Mouse (Mus musculus): ENCODE results near the gene Acadvl. TPM values are rescaled to one million over a fixed set of nuclear protein-coding genes. Genes with fewer than 3 reads are reported as not detected.

Gene Acadvl
- 178 and 197 TPM in 2 replicates for polyA plus RNA-seq (2015; fragmentation: Nextera tagmentation; extraction: Ambion mirVana)

GRCm38 (mm10) chr11:70014880-70015558, at the start of gene Acadvl:
Gene Acadvl, minus strand, starts transcription at chr11:70015411.
- Histone ChIP-seq H3K36me3 (ENCODE audit: insufficient read depth, low read length) (peaks cover 30% of the 10 kb centered on the region), H3K27me3 (ENCODE audit: insufficient read depth, low read length) (no peaks in the 10 kb centered on the region), H3K4me2 (ENCODE audit: low read length) (peak within 1 kb of the TSS; percentile 91), H3K4me3 (replicated peaks; ENCODE audit: low read depth, low read length) (peak within 1 kb of the TSS; percentile 58), H3K9ac (ENCODE audit: low read depth, low read length) (peak within 1 kb of the TSS; percentile 80), H3K9me3 (replicated peaks; ENCODE audit: low read length) (no peaks in the 10 kb centered on the region), H3K4me1 (replicated peaks; ENCODE audit: insufficient read depth, low read length) (peaks cover 25% of the 10 kb centered on the region), H3K27ac (peak within 1 kb of the TSS; percentile 85)
- ATAC-seq (replicated peaks; ENCODE audit: low FRiP score, low read depth) (peak; percentile 82), DNase-seq (ENCODE audit: low spot score) (peak; percentile 91)
- 0% methylated on average over 35 of the region's 35 CpGs for WGBS
- TF ChIP-seq CTCF (IDR thresholded peaks at IDR 0.05; ENCODE audit: low read depth): peak; percentile 60

GRCm38 (mm10) chr11:70063053-70063452, 47.8 kb upstream of the Acadvl start:
- no peak for DNase-seq (ENCODE audit: low spot score)
- no peak for TF ChIP-seq CTCF (IDR thresholded peaks at IDR 0.05; ENCODE audit: low read depth)
- Histone ChIP-seq H3K27me3 (ENCODE audit: insufficient read depth, low read length) (no peaks in the 10 kb centered on the region), H3K36me3 (ENCODE audit: insufficient read depth, low read length) (no peaks in the 10 kb centered on the region), H3K4me3 (replicated peaks; ENCODE audit: low read depth, low read length) (no peak overlapping the region), H3K27ac (no peak overlapping the region), H3K4me2 (ENCODE audit: low read length) (no peak overlapping the region), H3K9me3 (replicated peaks; ENCODE audit: low read length) (no peaks in the 10 kb centered on the region), H3K4me1 (replicated peaks; ENCODE audit: insufficient read depth, low read length) (no peaks in the 10 kb centered on the region), H3K9ac (ENCODE audit: low read depth, low read length) (no peak overlapping the region)
- 78% methylated on average over 3 of the region's 3 CpGs for WGBS
- ATAC-seq (replicated peaks; ENCODE audit: low FRiP score, low read depth): no peak

GRCm38 (mm10) chr11:70059930-70060329, 44.7 kb upstream of the Acadvl start:
- H3K4me2 ChIP-seq (ENCODE audit: low read length): no peak overlapping the region
- no peak for ATAC-seq (replicated peaks; ENCODE audit: low FRiP score, low read depth)
- H3K27me3 ChIP-seq (ENCODE audit: insufficient read depth, low read length): no peaks in the 10 kb centered on the region
- no peaks in the 10 kb centered on the region for H3K4me1 ChIP-seq (replicated peaks; ENCODE audit: insufficient read depth, low read length)
- H3K36me3 ChIP-seq (ENCODE audit: insufficient read depth, low read length): no peaks in the 10 kb centered on the region
- H3K27ac ChIP-seq: no peak overlapping the region
- H3K9ac ChIP-seq (ENCODE audit: low read depth, low read length): no peak overlapping the region
- DNase-seq (ENCODE audit: low spot score): no peak
- no peaks in the 10 kb centered on the region for H3K9me3 ChIP-seq (replicated peaks; ENCODE audit: low read length)
- H3K4me3 ChIP-seq (replicated peaks; ENCODE audit: low read depth, low read length): no peak overlapping the region
- no peak for TF ChIP-seq CTCF (IDR thresholded peaks at IDR 0.05; ENCODE audit: low read depth)
- WGBS: 42% methylated on average over 6 of the region's 6 CpGs

GRCm38 (mm10) chr11:70057805-70058204, 42.6 kb upstream of the Acadvl start:
- Histone ChIP-seq H3K4me1 (replicated peaks; ENCODE audit: insufficient read depth, low read length) (no peaks in the 10 kb centered on the region), H3K9ac (ENCODE audit: low read depth, low read length) (no peak overlapping the region), H3K27me3 (ENCODE audit: insufficient read depth, low read length) (no peaks in the 10 kb centered on the region), H3K4me2 (ENCODE audit: low read length) (no peak overlapping the region), H3K36me3 (ENCODE audit: insufficient read depth, low read length) (no peaks in the 10 kb centered on the region), H3K9me3 (replicated peaks; ENCODE audit: low read length) (no peaks in the 10 kb centered on the region), H3K27ac (no peak overlapping the region), H3K4me3 (replicated peaks; ENCODE audit: low read depth, low read length) (no peak overlapping the region)
- no peak for ATAC-seq (replicated peaks; ENCODE audit: low FRiP score, low read depth)
- no peak for DNase-seq (ENCODE audit: low spot score)
- 56% methylated on average over 9 of the region's 9 CpGs for WGBS
- no peak for TF ChIP-seq CTCF (IDR thresholded peaks at IDR 0.05; ENCODE audit: low read depth)

- H3K27me3 ChIP-seq (ENCODE audit: insufficient read depth, low read length): no peaks in the 10 kb centered on the region
- H3K9ac ChIP-seq (ENCODE audit: low read depth, low read length): no peak overlapping the region
- ATAC-seq (replicated peaks; ENCODE audit: low FRiP score, low read depth) (no peak; the same call in 1 of the 2 replicates), DNase-seq (ENCODE audit: low spot score) (peak; percentile 76)
- no peak overlapping the region for H3K27ac ChIP-seq
- no peak overlapping the region for H3K4me3 ChIP-seq (replicated peaks; ENCODE audit: low read depth, low read length)
- 20% methylated on average over 17 of the region's 18 CpGs for WGBS
- peak; percentile 94 for TF ChIP-seq CTCF (IDR thresholded peaks at IDR 0.05; ENCODE audit: low read depth)
- H3K36me3 ChIP-seq (ENCODE audit: insufficient read depth, low read length): no peaks in the 10 kb centered on the region
- no peaks in the 10 kb centered on the region for H3K4me1 ChIP-seq (replicated peaks; ENCODE audit: insufficient read depth, low read length)
- no peaks in the 10 kb centered on the region for H3K9me3 ChIP-seq (replicated peaks; ENCODE audit: low read length)
- H3K4me2 ChIP-seq (ENCODE audit: low read length): peak overlapping the region; percentile 15; the same call in 1 of the 2 replicates
Measured at GRCm38 (mm10) chr11:70055618-70056214, 40.5 kb upstream of the Acadvl start.

- TF ChIP-seq CTCF (IDR thresholded peaks at IDR 0.05; ENCODE audit: low read depth): no peak
- H3K4me3 ChIP-seq (replicated peaks; ENCODE audit: low read depth, low read length): no peak within 1 kb of the TSS
- no peak within 1 kb of the TSS for H3K4me2 ChIP-seq (ENCODE audit: low read length)
- H3K4me1 ChIP-seq (replicated peaks; ENCODE audit: insufficient read depth, low read length): no peaks in the 10 kb centered on the region
- no peak within 1 kb of the TSS for H3K27ac ChIP-seq
- H3K27me3 ChIP-seq (ENCODE audit: insufficient read depth, low read length): no peaks in the 10 kb centered on the region
- H3K9me3 ChIP-seq (replicated peaks; ENCODE audit: low read length): no peaks in the 10 kb centered on the region
- WGBS: 85% methylated on average over 10 of the region's 10 CpGs
- H3K36me3 ChIP-seq (ENCODE audit: insufficient read depth, low read length): no peaks in the 10 kb centered on the region
- no peak within 1 kb of the TSS for H3K9ac ChIP-seq (ENCODE audit: low read depth, low read length)
- ATAC-seq (replicated peaks; ENCODE audit: low FRiP score, low read depth) (no peak; the same call in 1 of the 2 replicates), DNase-seq (ENCODE audit: low spot score) (no peak)
Measured at GRCm38 (mm10) chr11:70053898-70054570, 38.8 kb upstream of the Acadvl start, which contains the start of gene Asgr1. Gene Asgr1, plus strand, starts transcription at chr11:70054085.

All from kidney, postnatal 0 days (tissue).